Mouse (Mus musculus): ENCODE results near the gene Tanc1. TPM values are rescaled to one million over a fixed set of nuclear protein-coding genes. Genes with fewer than 3 reads are reported as not detected.

The Tanc1 gene
- total RNA-seq, 2 experiments from 2014 or later, result 18.9 to 31.4 TPM

DNA sequence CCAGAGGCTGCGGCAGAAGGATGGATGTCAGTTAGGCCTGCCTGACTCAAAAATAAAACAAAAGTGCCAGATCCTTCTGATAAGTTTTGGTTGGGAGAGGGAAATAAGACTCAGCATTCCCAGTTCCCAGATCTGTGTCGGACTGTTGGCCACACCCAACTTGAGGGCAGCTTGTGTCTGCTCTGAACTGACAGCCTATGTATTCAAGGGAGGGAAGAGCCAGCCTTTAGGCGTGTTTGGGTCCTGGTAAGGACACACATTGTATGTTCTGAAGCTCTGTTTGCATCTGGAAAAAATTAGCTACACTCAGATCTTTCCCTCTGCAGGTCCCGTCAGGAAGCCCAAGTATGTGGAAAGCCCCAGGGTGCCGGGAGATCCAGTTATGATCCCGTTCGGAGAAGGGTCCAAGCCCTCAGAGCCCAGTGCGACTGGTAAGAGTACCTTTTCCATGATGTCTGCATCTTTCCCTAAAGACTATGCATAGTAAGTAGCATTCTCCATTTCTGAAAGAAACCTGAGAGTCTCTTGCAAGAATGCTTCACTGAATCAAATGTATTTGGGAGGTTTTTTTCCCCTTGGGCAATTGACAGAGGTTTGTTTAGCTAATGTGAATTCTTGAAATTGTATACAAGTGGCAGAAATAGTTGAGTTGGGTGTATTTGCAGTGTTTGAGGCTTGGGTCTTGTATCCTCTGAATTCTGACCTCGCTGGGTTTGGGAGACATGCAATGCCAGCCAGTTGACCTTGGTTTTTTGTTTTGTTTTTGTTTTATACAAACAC is 146.5 kb downstream of the Tanc1 start:
- no peak for DNase-seq

GRCm38 (mm10) chr2:59760731-59761130 is 148.9 kb downstream of the Tanc1 start:
- peak; percentile 36 for DNase-seq

DNA sequence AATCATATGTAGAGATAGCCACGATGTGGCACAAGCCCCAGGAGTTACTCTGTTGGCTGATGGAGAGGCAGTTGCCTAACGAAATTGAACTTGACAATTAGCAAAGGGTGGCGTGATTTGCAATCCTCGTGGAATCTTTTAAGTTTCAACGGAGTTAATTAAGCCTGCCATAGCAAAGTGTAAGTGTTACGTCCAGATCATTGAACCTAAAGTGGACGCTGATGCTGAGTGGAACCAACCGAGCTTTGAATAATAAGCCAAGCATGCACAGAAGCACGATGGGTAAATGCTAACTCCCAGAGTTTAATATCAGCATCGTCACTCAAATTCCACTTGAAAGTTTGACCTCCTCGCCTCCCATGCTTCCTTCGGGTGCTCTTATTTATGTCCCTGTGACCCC is 149.3 kb downstream of the Tanc1 start:
- DNase-seq, result no peak

- DNase-seq, result no peak
These were observed 150.4 kb downstream of the Tanc1 start for GRCm38 (mm10) chr2:59762277-59762676.

- no peak for DNase-seq
These were observed 153.8 kb downstream of the Tanc1 start for GRCm38 (mm10) chr2:59765671-59766070.

DNA sequence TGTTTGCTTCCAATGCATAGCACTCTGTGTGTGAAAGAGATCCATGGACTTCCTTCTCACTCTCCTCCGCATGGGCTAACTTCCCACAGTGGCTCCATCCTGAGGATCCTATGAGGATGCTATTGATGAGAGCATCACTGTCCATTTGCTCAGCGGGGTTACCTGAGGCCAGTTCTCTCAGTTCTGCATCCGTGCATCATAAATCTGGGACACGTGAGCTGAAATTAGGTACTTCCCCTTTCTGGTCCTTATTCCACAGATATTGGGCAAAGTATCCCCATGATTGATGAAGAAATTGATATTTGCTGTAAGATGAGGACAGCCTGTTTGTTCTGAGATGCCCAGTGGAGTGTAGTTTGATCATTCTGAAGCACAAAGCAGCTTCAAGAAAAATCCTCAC is 156.1 kb downstream of the Tanc1 start:
- DNase-seq, result no peak

DNA sequence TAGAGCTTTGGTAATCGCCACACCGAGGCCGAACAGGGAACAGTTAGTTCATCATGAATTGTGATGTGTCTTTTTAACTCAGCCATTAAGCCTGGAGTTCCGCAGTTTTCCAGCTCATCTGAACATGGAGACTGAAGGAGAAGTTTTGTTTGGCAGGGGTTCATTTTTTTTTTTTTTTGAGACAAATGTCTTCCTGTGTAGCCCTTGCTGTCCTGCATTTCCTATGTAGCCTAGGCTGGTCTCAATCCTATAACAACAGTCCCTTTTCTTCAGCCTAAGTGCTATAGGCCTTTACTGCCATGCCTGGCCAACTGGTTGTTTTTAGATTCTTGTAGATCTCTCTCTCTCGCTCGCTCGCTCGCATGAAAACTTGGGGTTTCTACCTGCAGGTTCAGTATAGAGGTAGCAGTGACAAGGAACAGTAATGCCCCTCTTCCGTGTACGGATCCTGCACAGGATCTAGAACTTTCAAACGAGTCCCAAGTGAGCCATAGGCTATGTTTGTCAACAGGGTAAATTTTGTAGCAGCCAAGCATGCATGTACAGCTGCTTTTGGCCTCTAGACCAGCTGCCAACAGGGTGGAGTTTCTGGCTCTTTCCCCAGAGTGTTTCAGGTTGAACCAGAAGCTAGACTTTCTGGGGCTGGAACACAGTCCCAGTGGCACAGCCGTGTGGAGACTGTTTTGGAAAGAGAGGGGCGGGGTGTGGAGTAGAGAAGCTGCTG is 157.0 kb downstream of the Tanc1 start:
- peak; percentile 71 for DNase-seq

- no peak for DNase-seq
These were observed 157.5 kb downstream of the Tanc1 start for GRCm38 (mm10) chr2:59769385-59769735.

GRCm38 (mm10) chr2:59771708-59772107 is 159.9 kb downstream of the Tanc1 start:
- DNase-seq, result no peak

DNA sequence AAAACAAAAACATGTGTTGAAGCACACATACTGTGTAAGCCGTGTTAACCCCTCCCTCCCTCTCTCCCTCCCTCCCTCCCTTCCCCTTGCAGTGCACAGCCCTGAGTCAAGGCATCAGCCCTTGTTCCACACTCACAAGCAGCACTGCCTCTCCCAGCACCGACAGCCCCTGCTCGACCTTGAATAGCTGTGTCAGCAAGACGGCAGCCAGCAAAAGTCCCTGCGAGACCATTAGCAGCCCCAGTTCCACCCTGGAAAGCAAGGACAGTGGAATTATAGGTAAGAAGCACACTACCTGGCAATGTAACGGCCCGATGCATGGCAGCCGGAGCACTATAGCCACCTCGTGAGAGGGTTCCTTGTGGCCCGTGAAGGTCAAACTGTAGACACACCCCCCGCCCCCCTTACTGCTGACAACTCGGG is 160.4 kb downstream of the Tanc1 start:
- DNase-seq, result peak; percentile 71

GRCm38 (mm10) chr2:59774374-59774773 is 162.5 kb downstream of the Tanc1 start:
- DNase-seq, result no peak

DNA sequence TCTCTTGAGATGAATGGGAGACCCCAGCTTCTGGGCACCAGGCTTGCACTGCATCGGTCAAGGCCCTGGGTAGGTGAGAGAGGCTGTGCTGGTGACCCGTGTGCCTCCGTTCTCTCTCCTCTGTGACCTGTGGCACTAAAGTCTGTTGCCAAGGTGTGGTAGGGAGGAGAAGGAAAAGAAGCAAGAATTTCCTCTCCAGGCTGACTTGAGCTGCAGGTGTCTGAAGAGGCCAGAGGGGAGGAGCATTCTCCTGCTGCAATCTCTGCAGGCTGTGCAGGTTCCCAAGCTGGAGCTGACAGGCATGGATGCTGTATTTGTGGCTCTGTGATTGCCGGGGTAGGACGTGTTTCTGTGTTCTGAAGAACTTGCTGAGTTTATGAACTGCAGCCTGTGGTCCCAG is 163.3 kb downstream of the Tanc1 start:
- no peak for DNase-seq

DNA sequence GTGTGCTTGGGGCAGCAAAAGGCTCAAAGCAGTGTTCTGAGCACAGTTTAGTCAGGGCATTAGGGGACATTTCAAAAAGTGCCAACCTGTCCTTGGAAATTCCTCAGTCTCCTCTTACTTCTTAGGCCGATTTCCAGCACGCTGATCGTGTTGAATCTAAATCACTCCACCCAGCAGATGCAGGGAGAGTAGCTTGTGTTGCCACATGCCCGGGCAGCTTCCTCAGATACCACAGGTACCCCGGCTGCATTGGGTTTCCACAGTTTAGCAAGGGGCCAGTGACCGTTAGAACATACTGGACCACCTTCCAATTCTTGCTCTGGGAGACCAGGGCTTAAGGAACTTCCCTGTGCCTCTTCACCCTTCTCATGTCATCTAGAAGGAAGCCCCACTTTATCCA is 164.0 kb downstream of the Tanc1 start:
- DNase-seq, result no peak

DNA sequence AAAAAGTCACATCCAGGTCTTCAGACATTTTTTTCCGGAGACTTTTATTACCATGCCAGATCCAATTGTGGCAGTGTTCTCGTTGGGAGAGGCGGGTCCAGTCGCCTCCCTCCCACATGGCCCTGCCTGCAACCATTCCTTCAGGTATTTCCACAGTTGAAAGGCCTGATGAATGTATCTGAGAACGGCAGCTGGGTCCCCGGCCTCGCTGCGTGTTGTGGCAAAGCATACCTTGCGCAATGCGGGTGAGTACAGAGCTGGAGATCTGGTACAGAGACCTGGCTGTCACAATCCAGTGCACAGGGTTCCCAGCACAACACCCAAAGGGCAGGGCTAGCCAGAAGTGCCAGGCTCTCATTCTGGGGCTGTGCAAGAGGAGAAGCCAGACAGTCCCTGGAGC is 167.5 kb downstream of the Tanc1 start:
- peak; percentile 59 for DNase-seq

DNA sequence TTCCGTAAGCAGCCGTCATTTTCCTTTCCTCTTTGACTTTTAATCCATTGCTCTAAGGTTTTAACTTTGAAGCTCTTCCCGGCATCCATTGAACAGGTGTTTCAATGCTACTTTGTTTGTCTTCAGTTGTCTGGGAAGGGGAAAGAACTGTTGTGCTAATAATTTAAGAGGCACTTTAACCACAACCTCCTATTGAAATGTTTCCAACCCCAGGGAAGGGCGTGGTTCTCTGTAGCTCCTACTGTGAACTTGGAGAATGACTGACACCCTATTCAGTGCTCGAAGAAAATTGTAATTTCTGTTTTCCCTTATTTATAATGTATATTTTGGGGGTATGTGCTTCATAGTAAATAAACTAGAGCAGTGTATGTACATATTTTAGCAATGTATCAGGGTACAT is 168.4 kb downstream of the Tanc1 start:
- no peak for DNase-seq

DNA sequence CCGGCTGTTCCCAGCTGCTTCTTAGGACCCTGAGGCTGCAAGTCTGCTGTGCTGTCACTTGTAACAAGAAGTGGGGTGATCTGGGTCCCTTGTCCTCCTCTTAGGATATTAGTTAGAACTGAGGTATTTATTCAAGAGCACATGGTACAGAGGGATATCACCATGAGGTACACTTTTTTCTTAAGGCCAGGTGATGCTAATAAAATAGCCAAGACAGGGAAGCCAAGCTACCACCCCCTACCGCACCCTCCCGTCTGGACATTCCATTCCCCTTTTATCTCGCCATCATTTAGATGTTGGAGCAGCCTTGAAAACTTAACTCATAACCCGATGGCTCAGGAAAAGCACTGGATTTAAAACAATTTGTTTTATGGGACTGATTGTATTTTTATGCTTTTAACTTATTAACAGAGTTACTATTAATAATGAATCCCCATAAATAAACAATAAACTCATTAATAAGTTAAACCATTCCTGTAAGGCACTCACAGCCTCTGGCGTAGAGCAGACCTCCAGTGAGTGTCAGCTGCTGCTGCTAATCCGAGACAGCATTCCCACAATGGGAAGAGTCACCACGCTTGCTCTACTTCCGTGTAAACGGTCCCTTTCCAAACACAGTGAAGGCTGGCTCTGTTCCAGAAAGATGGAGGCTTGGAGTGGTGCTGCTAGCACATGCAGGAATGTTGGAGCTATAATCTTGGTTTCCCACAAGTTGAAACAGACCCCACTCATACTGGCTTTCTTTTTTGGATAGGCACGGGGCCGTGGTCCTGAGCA is 171.4 kb downstream of the Tanc1 start:
- DNase-seq, result no peak

GRCm38 (mm10) chr2:59783832-59784627 is 172.2 kb downstream of the Tanc1 start:
- DNase-seq, result no peak

DNA sequence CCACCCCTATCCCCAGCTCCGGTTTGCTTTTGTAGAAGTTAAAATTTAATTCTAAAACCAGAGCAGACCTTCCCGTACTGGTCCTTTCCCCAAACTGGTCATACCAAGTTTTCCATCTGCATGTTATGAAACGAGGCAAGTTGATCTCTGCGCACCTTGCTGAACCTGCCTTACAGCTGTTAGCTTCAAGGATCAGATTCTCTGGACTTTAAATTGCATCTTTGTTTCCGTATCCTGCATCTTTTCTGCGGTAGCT is 172.7 kb downstream of the Tanc1 start:
- DNase-seq, result no peak

- DNase-seq, result no peak
These were observed 173.8 kb downstream of the Tanc1 start for GRCm38 (mm10) chr2:59785597-59785996.

GRCm38 (mm10) chr2:59788704-59789500 is 177.1 kb downstream of the Tanc1 start:
- no peak for DNase-seq

GRCm38 (mm10) chr2:59791596-59791995 is 179.8 kb downstream of the Tanc1 start:
- no peak for DNase-seq

DNA sequence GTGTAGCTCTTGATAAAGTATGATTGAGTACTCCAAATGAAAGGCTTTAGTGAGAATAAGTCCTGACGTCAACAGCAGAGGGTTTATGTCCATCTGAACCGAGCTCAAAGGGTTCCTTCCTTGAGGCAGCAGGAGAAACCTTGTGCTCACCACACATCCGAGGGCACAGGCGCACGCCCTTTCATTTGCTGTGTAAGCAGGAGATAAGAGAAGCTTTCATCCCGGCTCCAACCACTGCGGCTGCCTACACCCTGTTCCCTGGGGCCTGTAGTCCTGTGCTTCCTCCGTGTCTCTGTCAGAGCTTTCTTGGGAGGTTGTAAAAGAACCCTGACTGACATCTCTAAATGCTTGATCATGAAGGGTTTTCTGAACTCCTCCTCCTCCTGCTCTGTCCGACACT is 181.5 kb downstream of the Tanc1 start:
- DNase-seq, result no peak
